Comparison of ENCODE assay signal across 8 mouse cellular contexts in genomic region chr16:95728453-95729435, GRCm38 (mm10). TPM values are rescaled to one million over a fixed set of nuclear protein-coding genes. Genes with fewer than 3 reads are reported as not detected.
DNase-seq lines count a peak whose midpoint lies in the region; ATAC-seq lines count a peak whose summit lies in the region.

No protein-coding gene starts in this region.

- peak overlapping the region; percentile 8; the same call in 1 of the 2 replicates for H3K27ac ChIP-seq in limb, embryonic 12.5 days
- no peak overlapping the region; the same call in 1 of the 2 replicates for H3K27ac ChIP-seq in limb, embryonic 10.5 days
- no peak overlapping the region; the same call in 1 of the 2 replicates for H3K27ac ChIP-seq in stomach, embryonic 16.5 days (ENCODE audit: low read length)
- H3K27ac ChIP-seq in forebrain, embryonic 13.5 days: no peak overlapping the region

- no peaks in the 10 kb centered on the region for H3K27me3 ChIP-seq in limb, embryonic 12.5 days
- no peaks in the 10 kb centered on the region for H3K27me3 ChIP-seq in limb, embryonic 10.5 days (ENCODE audit: low read depth, poor library complexity, severe bottlenecking)
- no peaks in the 10 kb centered on the region for H3K27me3 ChIP-seq in stomach, embryonic 16.5 days (ENCODE audit: control insufficient read depth, insufficient read depth, low read length)
- H3K27me3 ChIP-seq in forebrain, embryonic 13.5 days: no peaks in the 10 kb centered on the region

- no peaks in the 10 kb centered on the region for H3K36me3 ChIP-seq in limb, embryonic 12.5 days
- no peaks in the 10 kb centered on the region for H3K36me3 ChIP-seq in limb, embryonic 10.5 days
- H3K36me3 ChIP-seq in stomach, embryonic 16.5 days (ENCODE audit: control insufficient read depth, insufficient read depth, low read length): no peaks in the 10 kb centered on the region
- H3K36me3 ChIP-seq in forebrain, embryonic 13.5 days (ENCODE audit: poor library complexity, severe bottlenecking): no peaks in the 10 kb centered on the region

- intact Hi-C loops in heart, postnatal 36 days (cut with DNase I): no loop called here

- H3K4me3 ChIP-seq in limb, embryonic 12.5 days (replicated peaks): no peak overlapping the region
- H3K4me3 ChIP-seq in limb, embryonic 10.5 days: no peak overlapping the region
- no peak overlapping the region for H3K4me3 ChIP-seq in stomach, embryonic 16.5 days (replicated peaks; ENCODE audit: low read length)
- no peak overlapping the region for H3K4me3 ChIP-seq in forebrain, embryonic 13.5 days

- WGBS in limb, embryonic 12.5 days: 79% methylated on average over 10 of the region's 10 CpGs
- WGBS in limb, embryonic 10.5 days: 87% methylated on average over 10 of the region's 10 CpGs
- 58% methylated on average over 10 of the region's 10 CpGs for WGBS in stomach, embryonic 16.5 days
- 78% methylated on average over 10 of the region's 10 CpGs for WGBS in forebrain, embryonic 13.5 days

- H3K9me3 ChIP-seq in limb, embryonic 12.5 days: no peaks in the 10 kb centered on the region
- no peaks in the 10 kb centered on the region for H3K9me3 ChIP-seq in limb, embryonic 10.5 days (replicated peaks)
- H3K9me3 ChIP-seq in stomach, embryonic 16.5 days (replicated peaks; ENCODE audit: control insufficient read depth, low read length): no peaks in the 10 kb centered on the region
- H3K9me3 ChIP-seq in forebrain, embryonic 13.5 days (replicated peaks): no peaks in the 10 kb centered on the region

- H3K9ac ChIP-seq in limb, embryonic 12.5 days (replicated peaks): no peak overlapping the region
- no peak overlapping the region for H3K9ac ChIP-seq in stomach, embryonic 16.5 days (ENCODE audit: low read length)
- H3K9ac ChIP-seq in forebrain, embryonic 13.5 days: no peak overlapping the region

- no peak for DNase-seq in limb, embryonic 10.5 days (ENCODE audit: low spot score)
- peak; percentile 57 to 59 for DNase-seq in adrenal gland, postnatal 36 days
- DNase-seq in heart, postnatal 36 days: peak; percentile 67 to 68
- DNase-seq in lung, postnatal 14 days: peak; percentile 72
- no peak for DNase-seq in frontal cortex, adult 2 months (ENCODE audit: extremely low spot score in 1 of 2, low spot score in 1 of 2)

- ATAC-seq in limb, embryonic 12.5 days (ENCODE audit: insufficient number of reproducible peaks, insufficient read depth, low FRiP score, low TSS enrichment, low read depth): no peak
- peak; percentile 54 for ATAC-seq in stomach, embryonic 16.5 days (ENCODE audit: insufficient read depth, low FRiP score)
- no peak for ATAC-seq in forebrain, embryonic 13.5 days

- no peak overlapping the region for H3K4me2 ChIP-seq in limb, embryonic 12.5 days
- 0 out of 2 replicates have a peak overlapping the region, but pooled peaks have one; percentile 21 for H3K4me2 ChIP-seq in stomach, embryonic 16.5 days (ENCODE audit: low read depth, low read length)
- no peak overlapping the region for H3K4me2 ChIP-seq in forebrain, embryonic 13.5 days

- peaks cover 14% of the 10 kb centered on the region for H3K4me1 ChIP-seq in limb, embryonic 12.5 days (replicated peaks)
- H3K4me1 ChIP-seq in limb, embryonic 10.5 days: peaks cover 30% of the 10 kb centered on the region
- H3K4me1 ChIP-seq in stomach, embryonic 16.5 days (ENCODE audit: control insufficient read depth, insufficient read depth, low read length): 0 out of 2 replicates have a peak, but pooled peaks cover 5% of the 10 kb centered on the region
- H3K4me1 ChIP-seq in forebrain, embryonic 13.5 days: no peaks in the 10 kb centered on the region

RNA-seq across cellular contexts. Expression of gene Ets2, which starts 26.9 kb away (rescaled TPM):
- 123 and 124 TPM in 2 replicates for polyA plus RNA-seq in limb, embryonic 12.5 days (2016; fragmentation: Nextera tagmentation; extraction: Ambion mirVana)
- polyA plus RNA-seq in limb, embryonic 10.5 days (2016; fragmentation: Nextera tagmentation; extraction: Ambion mirVana): 110 and 119 TPM in 2 replicates
- total RNA-seq in adrenal gland, postnatal 36 days (2021): 10 to 100 TPM; 43.1 to 57.4 TPM
- total RNA-seq in heart, postnatal 36 days (2021): 100 to 1,000 TPM in 1 of 2 experiments, 10 to 100 TPM in 1; 78.2 to 109 TPM
- polyA plus RNA-seq in stomach, embryonic 16.5 days (2015; fragmentation: Nextera tagmentation; extraction: Ambion mirVana): 59.8 and 64.8 TPM in 2 replicates
- 9.3 and 10.7 TPM in 2 replicates for polyA plus RNA-seq in forebrain, embryonic 13.5 days (2015; fragmentation: Nextera tagmentation; extraction: Ambion mirVana)
- 27.1 and 30.2 TPM in 2 replicates for polyA plus RNA-seq in frontal cortex, adult 2 months (2012; rRNA removed)

Comparison
In these comparisons a context has a peak if more than half of its experiments do, and no peak if none do; other contexts are left out.
1. DNase-seq: peak in adrenal gland, postnatal 36 days (2 of 2), heart, postnatal 36 days (2 of 2) and lung, postnatal 14 days (single experiment); none in limb, embryonic 10.5 days (single experiment) and frontal cortex, adult 2 months (0 of 2).